Comparison of ENCODE assay signal across 17 mouse cellular contexts in genomic region chr17:84628611-84629010, GRCm38 (mm10). TPM values are rescaled to one million over a fixed set of nuclear protein-coding genes. Genes with fewer than 3 reads are reported as not detected.
"Had no signal": no experiment of that assay in that cellular context is flagged by ENCODE, and none has a peak within 500 bp of the region (broad histone marks: within the 10 kb centered on the region; RNA-seq: fewer than 3 reads in every experiment).

No protein-coding gene starts in this region.

- H3K9ac ChIP-seq: kidney, embryonic 15.5 days; liver, embryonic 15.5 days; midbrain, embryonic 13.5 days had no signal

- H3K4me1 ChIP-seq: liver, embryonic 15.5 days had no signal

- H3K9me3 ChIP-seq: kidney, embryonic 15.5 days; liver, embryonic 15.5 days; midbrain, embryonic 13.5 days had no signal

- H3K4me2 ChIP-seq: kidney, embryonic 15.5 days; liver, embryonic 15.5 days; midbrain, embryonic 13.5 days had no signal

- ATAC-seq: lung, postnatal 0 days; midbrain, embryonic 13.5 days had no signal

- H3K36me3 ChIP-seq: liver, embryonic 15.5 days; midbrain, embryonic 13.5 days had no signal

- H3K27ac ChIP-seq: kidney, embryonic 15.5 days; left cerebral cortex, adult 2 months; liver, embryonic 15.5 days; midbrain, embryonic 13.5 days had no signal

- DNase-seq: kidney, adult 2 months; kidney, postnatal 14 days; lung, adult 2 months; lung, postnatal 36 days; thymus, adult 18-20 months; thymus, postnatal 14 days had no signal

- H3K27me3 ChIP-seq: kidney, embryonic 15.5 days; liver, embryonic 15.5 days; midbrain, embryonic 13.5 days had no signal

- H3K4me3 ChIP-seq: kidney, embryonic 15.5 days; left cerebral cortex, adult 2 months; liver, embryonic 15.5 days; midbrain, embryonic 13.5 days had no signal

RNA-seq across cellular contexts. Expression of gene Abcg8, which starts 47.5 kb away (rescaled TPM):
- total RNA-seq: layer of hippocampus, adult 8-10 months; layer of hippocampus, postnatal 25 days; left cerebral cortex, adult 2 months; megakaryocyte progenitor cell, adult 5-6 weeks; midbrain, postnatal 0 days had no signal
- polyA plus RNA-seq: lung, postnatal 0 days; midbrain, postnatal 0 days; neural tube, embryonic 14.5 days had no signal

RNA-seq across cellular contexts. Expression of gene Abcg5, which starts 54.2 kb away (rescaled TPM):
- total RNA-seq: layer of hippocampus, adult 8-10 months; layer of hippocampus, postnatal 25 days; left cerebral cortex, adult 2 months; left cerebral cortex, postnatal 14 days; megakaryocyte progenitor cell, adult 5-6 weeks had no signal
